Mouse (Mus musculus): Measurements from ENCODE around the gene Gm20547. TPM values are rescaled to one million over a fixed set of nuclear protein-coding genes. Genes with fewer than 3 reads are reported as not detected.

Gm20547 gene
- polyA plus RNA-seq, 1 experiment from 2014 or later = not detected

Small RNAs within 50 kb of the gene (microRNA-seq; reads per million reads assigned to microRNA genes)
- gene Mir6970 = 0.53 reads per million
- 3.8 reads per million, percentile 21 among the genes with 10 or more reads in this experiment for gene Mir6971
- not detected for gene Mir6972

Other genes starting within 250 kb of the Gm20547 start
- 12.6 and 14.9 TPM in 2 replicates for gene Fkbpl, start 237.3 kb downstream of the Gm20547 start, polyA plus RNA-seq (2014; fragmentation: Nextera tagmentation; extraction: Ambion mirVana)
- 75.0 and 90.9 TPM in 2 replicates for gene Atf6b, start 234.9 kb downstream of the Gm20547 start, polyA plus RNA-seq (2014; fragmentation: Nextera tagmentation; extraction: Ambion mirVana)
- 0.04 and 0.10 TPM in 2 replicates for gene Tnxb, start 211.5 kb downstream of the Gm20547 start, polyA plus RNA-seq (2014; fragmentation: Nextera tagmentation; extraction: Ambion mirVana)
- gene C4b, start 138.2 kb downstream of the Gm20547 start, polyA plus RNA-seq (2014; fragmentation: Nextera tagmentation; extraction: Ambion mirVana) = not detected in 2 replicates
- not detected in 2 replicates for gene Cyp21a1, start 77.5 kb downstream of the Gm20547 start, polyA plus RNA-seq (2014; fragmentation: Nextera tagmentation; extraction: Ambion mirVana)
- gene Stk19, start 45.1 kb downstream of the Gm20547 start, polyA plus RNA-seq (2014; fragmentation: Nextera tagmentation; extraction: Ambion mirVana) = 31.7 and 33.8 TPM in 2 replicates
- gene Dxo, start 45.0 kb downstream of the Gm20547 start, polyA plus RNA-seq (2014; fragmentation: Nextera tagmentation; extraction: Ambion mirVana) = 54.9 and 66.4 TPM in 2 replicates
- 36.6 and 46.9 TPM in 2 replicates for gene Skiv2l, start 31.8 kb downstream of the Gm20547 start, polyA plus RNA-seq (2014; fragmentation: Nextera tagmentation; extraction: Ambion mirVana)
- 82.9 and 92.3 TPM in 2 replicates for gene Nelfe, start 31.7 kb downstream of the Gm20547 start, polyA plus RNA-seq (2014; fragmentation: Nextera tagmentation; extraction: Ambion mirVana)
- 0.93 and 0.94 TPM in 2 replicates for gene Cfb, start 19.5 kb downstream of the Gm20547 start, polyA plus RNA-seq (2014; fragmentation: Nextera tagmentation; extraction: Ambion mirVana)
- 3.5 and 3.8 TPM in 2 replicates for gene Zbtb12, start 2.6 kb downstream of the Gm20547 start, polyA plus RNA-seq (2014; fragmentation: Nextera tagmentation; extraction: Ambion mirVana)
- gene C2, start 16.2 kb upstream of the Gm20547 start, polyA plus RNA-seq (2014; fragmentation: Nextera tagmentation; extraction: Ambion mirVana) = 1.3 and 1.4 TPM in 2 replicates
- gene Ehmt2, start 16.4 kb upstream of the Gm20547 start, polyA plus RNA-seq (2014; fragmentation: Nextera tagmentation; extraction: Ambion mirVana) = 62.5 and 76.9 TPM in 2 replicates
- gene Slc44a4, start 32.4 kb upstream of the Gm20547 start, polyA plus RNA-seq (2014; fragmentation: Nextera tagmentation; extraction: Ambion mirVana) = not detected in 2 replicates
- 16.2 and 20.0 TPM in 2 replicates for gene Neu1, start 49.2 kb upstream of the Gm20547 start, polyA plus RNA-seq (2014; fragmentation: Nextera tagmentation; extraction: Ambion mirVana)
- gene Hspa1b, start 77.2 kb upstream of the Gm20547 start, polyA plus RNA-seq (2014; fragmentation: Nextera tagmentation; extraction: Ambion mirVana) = 0.15 TPM in 1 of 2 replicates, not detected in the other
- not detected in 2 replicates for gene Gm20481, start 87.9 kb upstream of the Gm20547 start, polyA plus RNA-seq (2014; fragmentation: Nextera tagmentation; extraction: Ambion mirVana)
- gene Hspa1a, start 90.1 kb upstream of the Gm20547 start, polyA plus RNA-seq (2014; fragmentation: Nextera tagmentation; extraction: Ambion mirVana) = 1.4 and 3.7 TPM in 2 replicates
- gene Hspa1l, start 90.7 kb upstream of the Gm20547 start, polyA plus RNA-seq (2014; fragmentation: Nextera tagmentation; extraction: Ambion mirVana) = 1.3 and 1.4 TPM in 2 replicates
- 131 and 148 TPM in 2 replicates for gene Lsm2, start 99.8 kb upstream of the Gm20547 start, polyA plus RNA-seq (2014; fragmentation: Nextera tagmentation; extraction: Ambion mirVana)
- gene Vars, start 118.9 kb upstream of the Gm20547 start, polyA plus RNA-seq (2014; fragmentation: Nextera tagmentation; extraction: Ambion mirVana) = 42.4 and 53.9 TPM in 2 replicates
- 0.05 and 0.11 TPM in 2 replicates for gene Vwa7, start 134.5 kb upstream of the Gm20547 start, polyA plus RNA-seq (2014; fragmentation: Nextera tagmentation; extraction: Ambion mirVana)
- gene Sapcd1, start 146.0 kb upstream of the Gm20547 start, polyA plus RNA-seq (2014; fragmentation: Nextera tagmentation; extraction: Ambion mirVana) = 2.9 and 6.2 TPM in 2 replicates
- gene Msh5, start 164.7 kb upstream of the Gm20547 start, polyA plus RNA-seq (2014; fragmentation: Nextera tagmentation; extraction: Ambion mirVana) = 2.3 and 2.6 TPM in 2 replicates
- 28.3 and 37.3 TPM in 2 replicates for gene Clic1, start 167.9 kb upstream of the Gm20547 start, polyA plus RNA-seq (2014; fragmentation: Nextera tagmentation; extraction: Ambion mirVana)
- gene Ddah2, start 177.0 kb upstream of the Gm20547 start, polyA plus RNA-seq (2014; fragmentation: Nextera tagmentation; extraction: Ambion mirVana) = 617 and 661 TPM in 2 replicates
- gene Ly6g6c, start 183.3 kb upstream of the Gm20547 start, polyA plus RNA-seq (2014; fragmentation: Nextera tagmentation; extraction: Ambion mirVana) = not detected in 2 replicates
- 0.28 and 0.42 TPM in 2 replicates for gene Mpig6b, start 184.1 kb upstream of the Gm20547 start, polyA plus RNA-seq (2014; fragmentation: Nextera tagmentation; extraction: Ambion mirVana)
- gene Ly6g6e, start 194.9 kb upstream of the Gm20547 start, polyA plus RNA-seq (2014; fragmentation: Nextera tagmentation; extraction: Ambion mirVana) = 10.1 and 10.7 TPM in 2 replicates
- 0.76 and 1.1 TPM in 2 replicates for gene Ly6g6d, start 196.0 kb upstream of the Gm20547 start, polyA plus RNA-seq (2014; fragmentation: Nextera tagmentation; extraction: Ambion mirVana)
- gene Ly6g6f, start 203.6 kb upstream of the Gm20547 start, polyA plus RNA-seq (2014; fragmentation: Nextera tagmentation; extraction: Ambion mirVana) = 0.15 TPM in 1 of 2 replicates, not detected in the other
- gene Abhd16a, start 207.2 kb upstream of the Gm20547 start, polyA plus RNA-seq (2014; fragmentation: Nextera tagmentation; extraction: Ambion mirVana) = 69.9 and 75.7 TPM in 2 replicates
- gene Ly6g5c, start 226.2 kb upstream of the Gm20547 start, polyA plus RNA-seq (2014; fragmentation: Nextera tagmentation; extraction: Ambion mirVana) = not detected in 2 replicates
- gene Ly6g5b, start 233.4 kb upstream of the Gm20547 start, polyA plus RNA-seq (2014; fragmentation: Nextera tagmentation; extraction: Ambion mirVana) = 0.89 and 1.1 TPM in 2 replicates
- 31.3 and 34.2 TPM in 2 replicates for gene Gpank1, start 239.4 kb upstream of the Gm20547 start, polyA plus RNA-seq (2014; fragmentation: Nextera tagmentation; extraction: Ambion mirVana)
- gene Csnk2b, start 240.0 kb upstream of the Gm20547 start, polyA plus RNA-seq (2014; fragmentation: Nextera tagmentation; extraction: Ambion mirVana) = 313 and 353 TPM in 2 replicates
- gene D17H6S53E, start 244.3 kb upstream of the Gm20547 start, polyA plus RNA-seq (2014; fragmentation: Nextera tagmentation; extraction: Ambion mirVana) = 5.2 and 5.5 TPM in 2 replicates

All from forebrain, embryonic 14.5 days (tissue).